Mouse (Mus musculus) liver, adult 2 months (tissue): ENCODE measurements around the gene Oat.

Experiments used
- CTCF ChIP-seq: fragments of 200-500 bp; IDR thresholded peaks from 2 replicates; pipeline ENCODE4 v1.5.1; 2011; ENCODE audit warnings: low read depth, low read length, control low read depth
- POLR2A ChIP-seq: fragments of 200-500 bp; IDR thresholded peaks from 2 replicates; pipeline ENCODE4 v1.6.1; 2011; ENCODE audit warnings: low read length, control low read depth; ENCODE audit not compliant: insufficient read depth; ENCODE audit errors: extremely low read depth

GRCm38 (mm10) chr7:132568817-132569216 lies 7.4 kb downstream of the Oat start:
- TF ChIP-seq CTCF (no peak), POLR2A (no peak)
